Mouse (Mus musculus): ENCODE data around the gene Fgf2.

Fgf2 gene

DNA sequence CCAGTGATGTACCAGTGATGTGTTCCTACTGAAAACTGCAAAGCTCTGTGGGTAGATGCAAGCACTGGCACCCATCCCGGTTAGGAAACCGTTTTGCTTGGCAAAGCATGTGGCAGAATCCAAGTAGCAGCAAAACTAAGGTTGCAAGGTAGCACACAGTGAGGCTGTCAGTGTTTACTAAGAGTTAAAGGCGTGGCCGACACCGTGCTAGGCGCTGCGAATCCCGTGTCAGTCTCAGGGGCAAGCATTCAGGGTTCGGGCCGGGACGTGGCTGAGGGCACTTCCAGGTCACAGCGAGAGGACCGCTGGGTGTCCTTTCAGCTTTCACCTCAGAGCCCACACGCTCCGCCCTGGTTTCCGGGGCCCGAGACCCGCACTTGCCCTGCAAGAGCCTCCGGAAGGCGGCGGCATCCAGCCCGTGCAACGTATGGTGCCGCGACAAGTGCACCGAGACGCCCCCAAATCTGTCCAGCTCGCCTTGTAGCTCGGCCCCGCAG, 70.9 kb downstream of the Fgf2 start:
- no peak for DNase-seq

GRCm38 (mm10) chr3:37419458-37419991, 71.4 kb downstream of the Fgf2 start, which contains the start of gene Spata5:
Spata5 (plus strand) TSS chr3:37419896.
- peak; percentile 98 to 99 for DNase-seq

GRCm38 (mm10) chr3:37420072-37420471, 71.9 kb downstream of the Fgf2 start, which contains the start of gene Nudt6:
Nudt6 (minus strand) TSS chr3:37420211.
- DNase-seq: peak; percentile 94 to 95

- no peak for DNase-seq
Measured at GRCm38 (mm10) chr3:37420641-37421040, 72.5 kb downstream of the Fgf2 start.

DNA sequence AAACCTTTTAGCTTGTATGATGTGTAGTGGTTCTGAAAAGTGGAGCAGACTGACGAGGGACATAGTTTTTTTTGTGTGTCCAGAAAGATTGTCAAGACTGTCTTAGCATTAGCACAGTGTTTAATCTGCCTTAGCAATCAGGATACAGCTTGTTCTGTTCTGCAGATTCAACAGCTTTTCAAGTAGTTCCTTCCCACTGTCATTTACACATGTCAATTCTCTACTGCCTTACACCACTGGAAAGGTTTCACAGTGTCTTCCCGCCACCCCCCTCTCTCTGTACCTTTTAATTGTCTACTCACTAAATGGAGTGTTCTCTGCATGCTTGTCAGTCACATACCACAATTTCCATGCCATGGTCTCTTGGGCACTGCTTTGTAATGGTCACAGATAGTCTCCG, 73.0 kb downstream of the Fgf2 start:
- DNase-seq: no peak

GRCm38 (mm10) chr3:37426069-37426468, 77.9 kb downstream of the Fgf2 start:
- no peak for DNase-seq

DNA sequence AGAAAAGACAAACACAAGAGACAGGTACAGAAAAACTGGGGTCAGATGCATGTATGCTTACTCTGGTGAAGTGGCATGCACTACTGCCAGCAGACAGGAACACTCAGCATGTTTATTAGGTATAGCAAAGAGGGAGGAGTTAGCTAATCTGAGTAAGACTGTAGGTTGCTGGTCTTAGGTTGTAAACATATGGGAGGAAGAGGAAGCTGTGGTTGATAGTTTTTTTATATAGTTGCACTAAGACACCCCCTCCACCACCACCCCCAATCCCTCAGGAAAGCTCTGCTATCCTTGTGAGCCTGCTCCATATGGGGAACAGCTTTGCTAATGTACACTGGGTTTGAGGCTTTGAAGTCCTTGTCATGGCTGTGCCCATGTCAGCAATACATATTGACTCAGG, 82.2 kb downstream of the Fgf2 start:
- DNase-seq: no peak

DNA sequence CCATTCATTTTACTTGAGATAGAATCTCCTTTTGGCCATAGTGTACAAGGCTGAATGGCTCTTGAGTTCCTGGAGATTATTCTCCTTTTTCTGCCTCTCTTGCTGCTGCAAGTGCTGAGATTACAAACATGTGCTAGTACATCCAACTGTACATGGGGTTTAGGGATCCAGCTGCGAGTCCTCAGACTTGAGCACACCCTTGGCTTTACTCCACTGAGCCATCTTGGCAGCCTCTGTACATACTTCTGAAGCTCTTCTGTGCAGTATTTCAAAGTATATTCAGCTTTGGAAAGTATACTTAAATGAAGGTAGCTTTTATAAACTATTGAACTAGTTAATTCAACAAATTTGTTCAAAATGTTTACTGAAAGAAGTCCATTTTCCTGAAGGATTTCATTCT, 91.6 kb downstream of the Fgf2 start:
- peak in 1 of 2 experiments; percentile 27 for DNase-seq

- no peak for DNase-seq
Measured at GRCm38 (mm10) chr3:37443409-37443808, 95.3 kb downstream of the Fgf2 start.

DNA sequence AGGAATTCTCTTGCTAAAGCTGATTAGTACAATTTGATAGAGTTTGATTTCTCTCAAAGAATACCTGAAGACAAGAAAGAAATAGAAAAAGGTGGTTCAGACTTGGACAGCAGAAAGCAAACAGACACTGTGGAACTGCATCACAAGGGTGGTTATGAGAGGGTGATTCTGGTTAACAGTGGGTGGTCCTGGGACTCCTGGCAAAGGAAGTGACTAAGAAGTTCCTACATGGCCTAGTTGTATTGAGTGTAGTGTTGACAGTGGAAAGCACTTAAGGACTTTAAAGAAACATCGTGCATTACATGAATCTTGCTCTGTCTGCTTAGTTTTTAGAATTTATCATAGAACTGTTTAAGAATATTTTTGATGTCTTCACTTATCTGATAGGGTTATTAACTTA, 107.8 kb downstream of the Fgf2 start:
- DNase-seq: no peak
